Comparison of ENCODE assay signal across 8 mouse cellular contexts in the genomic region with DNA sequence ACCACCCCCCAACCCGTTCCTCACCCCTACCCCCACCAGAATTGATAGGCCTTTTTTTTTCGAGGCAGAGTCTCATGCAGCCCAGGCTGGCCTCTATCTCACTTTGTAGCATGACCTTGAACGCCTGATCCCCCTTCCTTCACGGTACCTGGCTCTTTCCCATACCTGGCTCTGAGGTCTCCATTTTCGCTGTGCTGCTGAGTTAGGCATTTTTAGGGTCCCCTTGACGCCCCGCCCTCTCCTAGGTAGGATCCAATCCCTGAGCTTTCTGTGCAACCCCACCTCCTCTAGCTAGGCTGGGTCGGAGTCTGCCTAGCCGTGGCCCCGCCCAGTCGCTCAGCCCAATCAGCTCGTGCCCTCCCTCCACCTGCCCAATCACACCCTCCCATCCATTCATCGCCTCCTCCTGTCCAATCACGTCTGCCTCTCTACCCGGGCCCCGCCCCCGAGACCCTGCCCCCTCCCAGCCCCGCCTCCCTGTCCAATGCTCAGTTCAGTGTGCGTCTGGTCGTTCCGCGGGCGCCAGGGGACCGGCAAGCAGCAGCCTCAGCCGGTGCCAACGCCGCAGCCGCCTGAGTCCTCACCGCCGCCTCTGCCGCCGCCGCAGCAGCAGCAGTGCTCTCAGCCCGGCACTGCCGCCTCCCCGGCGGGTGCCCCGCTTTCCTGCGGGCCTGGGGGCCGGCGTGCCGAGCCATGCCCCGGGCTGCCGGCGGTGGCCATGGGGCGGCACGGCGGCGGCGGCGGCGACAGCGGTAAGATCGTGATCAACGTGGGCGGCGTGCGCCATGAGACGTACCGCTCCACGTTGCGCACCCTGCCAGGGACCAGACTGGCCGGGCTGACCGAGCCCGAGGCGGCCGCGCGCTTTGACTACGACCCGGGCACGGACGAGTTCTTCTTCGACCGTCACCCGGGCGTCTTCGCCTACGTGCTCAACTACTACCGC. TPM values are rescaled to one million over a fixed set of nuclear protein-coding genes. Genes with fewer than 3 reads are reported as not detected.
A peak's percentile ranks its signal among the peaks of the same experiment; 100 is the strongest.
DNase-seq lines count a peak whose midpoint lies in the region; ATAC-seq and TF ChIP-seq lines count a peak whose summit lies in the region.

Gene Kcnc3 (plus strand): TSS at position 263 of the 946 bp plus-strand sequence.

- H3K27ac ChIP-seq in embryonic facial prominence, embryonic 11.5 days (replicated peaks; ENCODE audit: low read depth, low read length), result no peak within 1 kb of the TSS
- no peak within 1 kb of the TSS for H3K27ac ChIP-seq in intestine, postnatal 0 days (ENCODE audit: low read depth, low read length)

- H3K9ac ChIP-seq in embryonic facial prominence, embryonic 11.5 days (replicated peaks; ENCODE audit: low read length), result peak within 1 kb of the TSS; percentile 43
- H3K9ac ChIP-seq in intestine, postnatal 0 days (ENCODE audit: low read depth, low read length), result 0 out of 2 replicates have a peak within 1 kb of the TSS, but pooled peaks have one; percentile 26

- peaks cover 4% of the 10 kb centered on the region for H3K4me1 ChIP-seq in embryonic facial prominence, embryonic 11.5 days (ENCODE audit: control insufficient read depth, insufficient read depth, low read length)
- H3K4me1 ChIP-seq in intestine, postnatal 0 days (replicated peaks; ENCODE audit: control insufficient read depth, insufficient read depth, low read length), result peaks cover 4% of the 10 kb centered on the region; the same call in 1 of the 2 replicates

- under 1% methylated on average over 75 of the region's 80 CpGs for WGBS in embryonic facial prominence, embryonic 11.5 days
- WGBS in intestine, postnatal 0 days, result under 1% methylated on average over 71 of the region's 80 CpGs

- peak; percentile 86 for ATAC-seq in embryonic facial prominence, embryonic 11.5 days (replicated peaks; ENCODE audit: insufficient number of reproducible peaks, low FRiP score, low TSS enrichment, low read depth)
- peak; percentile 82 for ATAC-seq in granulocyte monocyte progenitor cell, adult 5-6 weeks (replicated peaks; ENCODE audit: poor library complexity, severe bottlenecking)
- ATAC-seq in intestine, postnatal 0 days, result peak; percentile 92

- H3K4me2 ChIP-seq in embryonic facial prominence, embryonic 11.5 days (ENCODE audit: low read depth, low read length), result peak within 1 kb of the TSS; percentile 100
- H3K4me2 ChIP-seq in intestine, postnatal 0 days (replicated peaks; ENCODE audit: low read depth), result peak within 1 kb of the TSS; percentile 96

- DNase-seq in adrenal gland, postnatal 25 days, result peak; percentile 89
- DNase-seq in embryonic facial prominence, embryonic 11.5 days (ENCODE audit: low spot score), result peak; percentile 95
- DNase-seq in left cerebral cortex, postnatal 25 days (ENCODE audit: low spot score in 2 of 2), result peak; percentile 90 to 99
- DNase-seq in mesoderm, embryonic 11.5 days (ENCODE audit: low read depth, low spot score), result peak; percentile 96
- DNase-seq in right cerebral cortex, postnatal 14 days, result peak; percentile 91
- peak; percentile 87 for DNase-seq in urinary bladder, postnatal 14 days (ENCODE audit: low spot score)

- intact Hi-C loops in left cerebral cortex, postnatal 25 days (cut with DNase I), result no loop called here

- no peaks in the 10 kb centered on the region for H3K9me3 ChIP-seq in embryonic facial prominence, embryonic 11.5 days (replicated peaks; ENCODE audit: control insufficient read depth, low read length)
- no peaks in the 10 kb centered on the region for H3K9me3 ChIP-seq in intestine, postnatal 0 days (ENCODE audit: control insufficient read depth)

- peaks cover 45% of the 10 kb centered on the region for H3K27me3 ChIP-seq in embryonic facial prominence, embryonic 11.5 days (ENCODE audit: control insufficient read depth, insufficient read depth, low read length)
- peaks cover 70% of the 10 kb centered on the region for H3K27me3 ChIP-seq in intestine, postnatal 0 days (replicated peaks; ENCODE audit: control insufficient read depth, insufficient read depth, low read length)

- no peak for TF ChIP-seq CTCF in intestine, postnatal 0 days (IDR thresholded peaks at IDR 0.05; ENCODE audit: low read depth)

- H3K36me3 ChIP-seq in embryonic facial prominence, embryonic 11.5 days (replicated peaks; ENCODE audit: control insufficient read depth, insufficient read depth, low read depth, low read length), result no peaks in the 10 kb centered on the region
- H3K36me3 ChIP-seq in intestine, postnatal 0 days (ENCODE audit: control insufficient read depth, insufficient read depth), result no peaks in the 10 kb centered on the region

- peak within 1 kb of the TSS; percentile 52 for H3K4me3 ChIP-seq in embryonic facial prominence, embryonic 11.5 days (ENCODE audit: low read depth, low read length)
- H3K4me3 ChIP-seq in intestine, postnatal 0 days (ENCODE audit: low read depth, low read length), result peak within 1 kb of the TSS; percentile 53

RNA-seq across cellular contexts. Expression of gene Kcnc3, which starts in this region (rescaled TPM):
- total RNA-seq in adrenal gland, postnatal 25 days (2021), result 5.9 and 6.0 TPM in 2 replicates
- 0.32 and 0.39 TPM in 2 replicates for polyA plus RNA-seq in embryonic facial prominence, embryonic 11.5 days (2014; fragmentation: Nextera tagmentation; extraction: Ambion mirVana)
- 0.36 and 0.92 TPM in 2 replicates for total RNA-seq in granulocyte monocyte progenitor cell, adult 5-6 weeks (2014; fragmentation: Nextera tagmentation)
- total RNA-seq in granulocyte monocyte progenitor cell, adult 5-6 weeks (2017), result 0.05 TPM in 1 of 2 replicates, not detected in the other
- polyA plus RNA-seq in intestine, postnatal 0 days (2015; fragmentation: Nextera tagmentation; extraction: Ambion mirVana), result 0.20 TPM in 2 replicates
- 10 to 100 TPM; 85.1 to 94.3 TPM for total RNA-seq in left cerebral cortex, postnatal 25 days (2021)

Comparison
In these comparisons a context has a peak if more than half of its experiments do, and no peak if none do; other contexts are left out.
1. RNA of gene Kcnc3 (total RNA-seq): 85.1 to 94.3 TPM in left cerebral cortex, postnatal 25 days; 5.9 to 6.0 TPM in adrenal gland, postnatal 25 days and 0.05 to 0.92 TPM in granulocyte monocyte progenitor cell, adult 5-6 weeks; every median in the first group is over 10 times any median in the second.
2. Peak in DNase-seq, ATAC-seq, H3K4me3 ChIP-seq, H3K9ac ChIP-seq and H3K4me2 ChIP-seq in embryonic facial prominence, embryonic 11.5 days; RNA of the gene not detected or under 1 TPM.
3. Peak in ATAC-seq in granulocyte monocyte progenitor cell, adult 5-6 weeks; RNA of the gene not detected or under 1 TPM.
4. Peak in ATAC-seq, H3K4me3 ChIP-seq, H3K9ac ChIP-seq and H3K4me2 ChIP-seq in intestine, postnatal 0 days; RNA of the gene not detected or under 1 TPM.
5. Peak in every context shown above with its lines, with median percentiles within 50 percentile points of each other: DNase-seq and ATAC-seq.